Mouse (Mus musculus): ENCODE results near the gene Pkp3. TPM values are rescaled to one million over a fixed set of nuclear protein-coding genes. Genes with fewer than 3 reads are reported as not detected.
A peak's percentile ranks its signal among the peaks of the same experiment; 100 is the strongest.

The Pkp3 gene
- polyA plus RNA-seq, 1 experiment from 2014 or later: 4.5 TPM

DNA sequence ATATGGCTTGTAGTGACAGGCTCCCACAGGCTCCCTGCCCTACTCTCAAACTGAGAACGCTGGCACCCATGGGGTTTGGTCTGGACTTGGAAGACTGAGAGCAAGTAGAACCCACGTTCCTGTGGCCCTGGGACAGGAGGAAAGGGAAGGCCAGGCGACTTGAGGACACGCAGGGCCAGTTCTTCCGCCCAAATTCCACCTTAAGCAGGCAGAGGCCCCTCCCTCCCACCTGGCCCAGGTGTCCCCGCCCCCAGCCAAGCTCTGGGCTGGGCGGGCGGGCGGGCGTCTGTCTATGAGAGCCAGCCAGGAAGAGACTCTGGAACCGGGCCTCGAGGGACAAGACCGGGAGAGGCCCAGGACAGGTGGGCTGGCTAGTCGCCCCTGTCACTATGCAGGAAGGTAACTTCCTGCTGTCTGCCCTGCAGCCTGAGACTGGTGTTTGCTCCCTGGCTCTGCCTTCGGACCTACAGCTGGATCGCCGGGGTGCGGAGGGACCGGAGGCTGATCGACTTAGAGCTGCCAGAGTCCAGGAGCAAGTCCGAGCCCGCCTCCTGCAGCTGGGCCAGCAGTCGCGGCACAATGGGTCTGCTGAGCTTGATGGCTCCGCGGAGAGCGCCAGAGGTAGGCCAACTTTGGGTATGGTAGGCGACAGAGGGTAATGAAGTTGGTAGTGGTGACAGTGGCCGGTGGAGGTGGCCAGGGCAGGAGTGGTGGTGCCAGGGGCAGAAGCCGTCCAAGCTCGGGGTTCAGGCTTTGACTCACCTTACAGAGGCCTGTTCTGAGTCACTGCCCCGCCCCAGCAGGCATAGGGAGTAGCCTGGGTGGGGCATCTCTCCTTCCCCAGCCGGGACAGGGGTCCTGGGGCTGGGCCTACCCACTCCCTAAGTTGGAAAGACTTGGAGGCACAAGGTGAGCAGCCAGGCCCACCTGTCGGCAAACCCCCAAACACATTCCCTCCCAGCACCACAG lies 1.7 kb downstream of the Pkp3 start:
- Histone ChIP-seq H3K9me3 (replicated peaks) (no peaks in the 10 kb centered on the region), H3K36me3 (no peaks in the 10 kb centered on the region), H3K4me3 (0 out of 2 replicates have a peak overlapping the region, but pooled peaks have one; percentile 3), H3K4me2 (replicated peaks) (0 out of 2 replicates have a peak overlapping the region, but pooled peaks have one; percentile 19), H3K4me1 (no peaks in the 10 kb centered on the region), H3K9ac (no peak overlapping the region), H3K27ac (no peak overlapping the region), H3K27me3 (peaks cover 18% of the 10 kb centered on the region)
- no peak for ATAC-seq (ENCODE audit: low FRiP score)
- 22% methylated on average over 34 of the region's 34 CpGs for WGBS

DNA sequence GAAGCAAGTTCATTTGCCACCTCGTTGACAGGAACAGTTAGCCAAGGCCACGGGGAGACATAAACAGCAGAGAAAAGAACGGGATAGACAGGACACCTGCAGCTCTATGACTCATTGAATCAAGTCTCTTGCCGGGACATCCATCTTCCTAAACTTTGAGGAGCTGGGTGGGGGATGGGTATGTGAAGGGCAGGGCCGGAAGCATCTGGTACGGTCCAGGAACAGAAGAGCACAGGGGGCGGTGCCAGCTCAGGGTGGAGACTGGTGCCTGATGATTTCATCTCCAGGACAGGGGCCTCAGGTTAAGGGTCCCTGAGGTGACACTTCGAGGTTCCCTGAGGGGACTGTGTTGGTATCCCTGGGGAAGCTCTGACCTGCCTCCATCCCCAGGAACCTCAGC lies 9.9 kb downstream of the Pkp3 start:
- Histone ChIP-seq H3K27ac (no peak overlapping the region), H3K4me2 (replicated peaks) (no peak overlapping the region), H3K4me3 (no peak overlapping the region), H3K27me3 (peaks cover 59% of the 10 kb centered on the region), H3K9ac (no peak overlapping the region), H3K36me3 (no peaks in the 10 kb centered on the region), H3K9me3 (replicated peaks) (no peaks in the 10 kb centered on the region), H3K4me1 (peaks cover 13% of the 10 kb centered on the region)
- ATAC-seq (ENCODE audit: low FRiP score): no peak
- 39% methylated on average over 8 of the region's 8 CpGs for WGBS

DNA sequence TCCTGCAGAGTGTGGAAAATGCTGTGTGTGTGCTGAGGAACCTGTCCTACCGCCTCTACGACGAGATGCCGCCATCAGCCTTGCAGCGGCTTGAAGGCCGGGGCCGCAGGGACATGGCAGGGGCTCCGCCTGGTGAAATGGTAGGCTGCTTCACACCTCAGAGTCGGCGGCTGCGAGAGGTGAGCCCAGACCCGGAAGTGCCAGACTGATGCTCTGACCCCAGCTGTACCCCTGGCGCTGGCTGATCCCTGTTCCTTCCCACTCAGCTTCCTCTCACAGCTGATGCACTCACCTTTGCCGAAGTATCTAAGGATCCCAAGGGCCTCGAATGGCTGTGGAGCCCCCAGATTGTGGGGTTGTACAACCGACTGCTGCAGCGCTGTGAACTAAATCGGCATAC lies 10.5 kb downstream of the Pkp3 start:
- Histone ChIP-seq H3K4me3 (0 out of 2 replicates have a peak overlapping the region, but pooled peaks have one; percentile 6), H3K36me3 (no peaks in the 10 kb centered on the region), H3K4me1 (peaks cover 13% of the 10 kb centered on the region), H3K9me3 (replicated peaks) (no peaks in the 10 kb centered on the region), H3K27me3 (peaks cover 60% of the 10 kb centered on the region), H3K4me2 (replicated peaks) (peak overlapping the region; percentile 30; the same call in 1 of the 2 replicates), H3K27ac (no peak overlapping the region), H3K9ac (0 out of 2 replicates have a peak overlapping the region, but pooled peaks have one; percentile 18)
- 22% methylated on average over 15 of the region's 18 CpGs for WGBS
- no peak for ATAC-seq (ENCODE audit: low FRiP score)

DNA sequence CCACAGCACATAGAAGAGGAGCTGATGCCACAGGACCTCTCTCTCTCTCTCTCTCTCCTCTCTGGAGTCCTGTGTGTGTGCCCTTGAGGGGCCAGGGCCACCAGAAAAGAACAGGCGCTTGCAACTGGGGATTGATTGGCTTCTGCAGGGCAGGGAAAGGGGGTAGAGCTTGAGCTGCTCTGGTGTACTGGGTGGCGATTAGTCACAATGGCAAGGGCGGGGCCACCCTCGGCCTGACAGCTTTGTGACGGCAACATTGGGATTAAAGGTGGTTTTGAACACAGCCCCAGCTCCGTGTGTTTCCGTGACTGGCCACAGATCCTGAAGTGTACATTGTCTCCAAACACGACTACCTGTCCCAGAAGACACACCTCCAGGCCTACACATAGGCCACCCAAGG lies 12.2 kb downstream of the Pkp3 start:
- H3K27me3 ChIP-seq: peaks cover 63% of the 10 kb centered on the region
- H3K9me3 ChIP-seq (replicated peaks): no peaks in the 10 kb centered on the region
- no peaks in the 10 kb centered on the region for H3K36me3 ChIP-seq
- no peak overlapping the region for H3K4me3 ChIP-seq
- peaks cover 18% of the 10 kb centered on the region for H3K4me1 ChIP-seq
- ATAC-seq (ENCODE audit: low FRiP score): no peak
- 59% methylated on average over 8 of the region's 8 CpGs for WGBS
- no peak overlapping the region for H3K27ac ChIP-seq
- H3K4me2 ChIP-seq (replicated peaks): no peak overlapping the region
- H3K9ac ChIP-seq: no peak overlapping the region

DNA sequence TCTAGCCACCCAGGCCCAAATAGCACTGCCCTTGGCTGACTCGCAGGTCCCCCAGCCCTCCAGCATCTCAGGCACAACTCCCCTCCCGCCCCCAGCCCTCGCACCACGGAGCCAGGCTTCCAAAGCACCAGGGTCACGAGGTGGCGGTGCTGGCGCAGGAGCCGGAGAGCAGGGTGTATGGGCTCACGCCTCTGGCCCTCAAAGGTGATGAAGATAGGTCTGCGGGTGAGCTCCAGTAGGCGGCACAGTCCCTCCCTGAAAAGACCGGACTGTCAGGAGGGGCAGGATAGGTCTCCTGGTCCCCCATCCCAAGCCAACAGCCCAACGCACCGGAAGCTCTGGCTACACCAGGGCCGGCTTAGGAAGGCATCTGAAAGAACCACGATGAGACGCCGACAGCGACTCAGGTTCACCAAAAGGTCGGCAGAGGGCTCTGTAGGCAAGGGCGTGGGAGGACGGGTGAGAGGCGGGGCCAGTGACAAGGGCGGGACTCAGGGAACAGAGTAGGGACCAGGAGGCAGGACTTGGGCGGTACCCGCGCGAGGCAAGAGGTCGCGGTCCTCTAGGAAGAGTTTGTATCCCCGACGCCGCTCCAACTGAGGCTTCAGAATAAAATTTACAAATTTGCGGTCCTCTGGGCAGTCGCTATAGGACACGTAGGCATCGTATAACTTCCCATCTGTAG lies 14.2 kb downstream of the Pkp3 start:
- peak overlapping the region; percentile 44 for H3K4me2 ChIP-seq (replicated peaks)
- 4% methylated on average over 37 of the region's 37 CpGs for WGBS
- peak; percentile 78 for ATAC-seq (ENCODE audit: low FRiP score)
- H3K9ac ChIP-seq: peak overlapping the region; percentile 36; the same call in 1 of the 2 replicates
- no peak overlapping the region for H3K27ac ChIP-seq
- H3K36me3 ChIP-seq: no peaks in the 10 kb centered on the region
- peaks cover 73% of the 10 kb centered on the region for H3K27me3 ChIP-seq
- H3K9me3 ChIP-seq (replicated peaks): no peaks in the 10 kb centered on the region
- H3K4me3 ChIP-seq: peak overlapping the region; percentile 9
- H3K4me1 ChIP-seq: peaks cover 18% of the 10 kb centered on the region

DNA sequence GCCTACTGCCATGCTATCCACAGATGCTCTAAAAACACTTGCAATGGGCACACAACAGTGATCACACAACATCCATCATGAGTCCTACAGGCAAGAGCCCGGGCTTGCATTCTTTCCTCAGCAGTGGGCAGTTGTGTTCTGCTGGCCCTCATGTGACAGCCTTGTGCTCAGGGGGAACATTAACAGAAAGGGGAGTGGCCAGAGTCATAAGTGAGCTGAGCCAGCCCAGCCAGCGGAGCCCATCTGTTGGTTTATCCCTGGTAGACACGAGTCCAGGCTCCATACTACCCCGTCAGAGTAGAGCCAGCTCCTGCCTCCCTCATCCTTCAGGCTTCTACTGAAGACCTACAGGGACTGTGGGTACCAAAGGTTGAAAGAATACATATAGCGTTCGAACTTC lies 15.9 kb downstream of the Pkp3 start:
- peaks cover 12% of the 10 kb centered on the region for H3K4me1 ChIP-seq

DNA sequence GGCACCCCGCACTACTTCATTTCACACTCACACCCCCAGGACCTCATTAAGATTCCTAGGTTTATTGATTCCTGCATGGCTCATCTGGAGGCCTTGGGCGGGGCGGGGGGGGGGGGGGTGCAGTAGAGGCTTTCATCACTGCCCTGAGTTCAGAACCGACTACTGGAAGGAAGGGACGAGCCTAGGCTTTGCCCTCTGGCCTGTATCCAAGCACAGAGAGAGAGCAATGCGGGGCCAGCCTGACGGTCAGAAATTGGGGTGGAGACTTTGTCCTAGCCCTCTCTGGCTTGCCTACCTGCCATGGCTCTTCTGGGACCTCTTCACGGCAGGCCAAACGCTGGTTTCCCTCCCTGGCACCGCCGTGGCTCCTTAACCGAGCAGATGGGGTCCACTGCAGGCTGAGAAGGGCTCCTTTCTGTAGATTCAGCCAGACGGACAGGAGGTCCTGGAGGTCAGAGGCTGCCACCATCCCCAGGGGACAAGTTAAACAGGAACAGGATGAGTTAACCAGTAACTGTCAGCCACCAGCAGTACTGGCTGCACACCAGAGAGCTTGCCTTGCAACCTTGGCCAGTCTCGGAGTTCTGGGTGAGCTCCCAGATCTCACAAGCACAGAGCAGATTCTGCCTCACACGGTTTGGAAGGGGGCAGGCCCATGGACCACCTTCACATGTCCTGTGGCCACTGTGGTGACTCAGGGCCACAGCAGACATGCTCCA lies 16.6 kb downstream of the Pkp3 start:
- peaks cover 70% of the 10 kb centered on the region for H3K27me3 ChIP-seq
- no peaks in the 10 kb centered on the region for H3K36me3 ChIP-seq
- no peak for ATAC-seq (ENCODE audit: low FRiP score)
- H3K4me2 ChIP-seq (replicated peaks): no peak overlapping the region
- H3K4me3 ChIP-seq: no peak overlapping the region
- 52% methylated on average over 15 of the region's 15 CpGs for WGBS
- H3K27ac ChIP-seq: 0 out of 2 replicates have a peak overlapping the region, but pooled peaks have one; percentile 23
- no peak overlapping the region for H3K9ac ChIP-seq
- H3K9me3 ChIP-seq (replicated peaks): no peaks in the 10 kb centered on the region
- peaks cover 15% of the 10 kb centered on the region for H3K4me1 ChIP-seq

More for the DNA sequence above, 15.9 kb downstream of the Pkp3 start:
- 82% methylated on average over 6 of the region's 6 CpGs for WGBS
- Histone ChIP-seq H3K27me3 (peaks cover 70% of the 10 kb centered on the region), H3K36me3 (no peaks in the 10 kb centered on the region), H3K4me2 (replicated peaks) (no peak overlapping the region), H3K4me3 (no peak overlapping the region), H3K9ac (no peak overlapping the region), H3K27ac (no peak overlapping the region), H3K9me3 (replicated peaks) (no peaks in the 10 kb centered on the region)
- no peak for ATAC-seq (ENCODE audit: low FRiP score)

DNA sequence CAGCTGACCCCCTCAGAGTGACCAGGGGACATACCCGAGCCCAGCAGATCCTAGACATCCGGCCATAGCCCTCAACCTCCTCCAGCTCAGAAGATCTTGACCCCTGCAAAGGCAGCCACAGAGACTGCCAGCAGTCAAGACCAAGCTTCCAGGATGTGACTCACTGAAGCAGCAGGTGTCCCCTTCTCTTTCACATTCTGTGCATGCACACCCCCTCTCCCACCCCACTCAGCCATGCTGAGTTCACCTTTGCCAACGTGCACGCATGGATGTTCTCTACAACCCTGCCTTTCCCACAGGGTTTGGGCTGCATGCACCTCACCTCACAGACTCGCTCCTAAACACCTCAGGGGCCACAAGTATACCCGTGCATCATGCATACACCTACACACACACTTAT lies 18.0 kb downstream of the Pkp3 start:
- H3K9ac ChIP-seq: no peak overlapping the region
- H3K4me1 ChIP-seq: peaks cover 23% of the 10 kb centered on the region
- H3K4me3 ChIP-seq: no peak overlapping the region
- H3K27me3 ChIP-seq: peaks cover 70% of the 10 kb centered on the region
- ATAC-seq (ENCODE audit: low FRiP score): no peak
- no peak overlapping the region for H3K4me2 ChIP-seq (replicated peaks)
- WGBS: 86% methylated on average over 6 of the region's 6 CpGs
- no peaks in the 10 kb centered on the region for H3K9me3 ChIP-seq (replicated peaks)
- H3K27ac ChIP-seq: no peak overlapping the region
- no peaks in the 10 kb centered on the region for H3K36me3 ChIP-seq

DNA sequence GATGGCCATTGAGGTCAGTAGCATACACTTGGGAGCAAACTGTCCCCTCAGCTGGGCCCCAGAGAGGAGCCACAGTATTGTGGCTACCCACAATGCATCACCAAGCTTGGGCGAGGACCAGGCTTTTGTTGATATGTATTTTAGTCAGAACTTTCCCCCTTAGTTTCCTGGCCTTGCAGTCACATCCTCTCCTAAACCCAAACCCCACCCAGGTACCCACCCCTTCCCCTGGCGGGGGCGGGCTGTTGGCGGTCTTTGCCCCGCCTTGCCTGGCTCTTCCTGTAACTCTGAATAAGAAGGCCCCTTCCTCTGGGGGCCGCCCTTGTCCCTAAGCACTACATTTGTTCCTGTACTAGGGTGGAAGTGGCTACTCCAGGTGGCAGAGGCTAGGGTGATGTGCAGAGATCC lies 18.6 kb downstream of the Pkp3 start:
- Histone ChIP-seq H3K9ac (no peak overlapping the region), H3K36me3 (no peaks in the 10 kb centered on the region), H3K9me3 (replicated peaks) (no peaks in the 10 kb centered on the region), H3K27ac (no peak overlapping the region), H3K27me3 (peaks cover 70% of the 10 kb centered on the region), H3K4me3 (no peak overlapping the region), H3K4me2 (replicated peaks) (no peak overlapping the region), H3K4me1 (peaks cover 23% of the 10 kb centered on the region)
- no peak for ATAC-seq (ENCODE audit: low FRiP score)
- WGBS: 39% methylated on average over 6 of the region's 6 CpGs

DNA sequence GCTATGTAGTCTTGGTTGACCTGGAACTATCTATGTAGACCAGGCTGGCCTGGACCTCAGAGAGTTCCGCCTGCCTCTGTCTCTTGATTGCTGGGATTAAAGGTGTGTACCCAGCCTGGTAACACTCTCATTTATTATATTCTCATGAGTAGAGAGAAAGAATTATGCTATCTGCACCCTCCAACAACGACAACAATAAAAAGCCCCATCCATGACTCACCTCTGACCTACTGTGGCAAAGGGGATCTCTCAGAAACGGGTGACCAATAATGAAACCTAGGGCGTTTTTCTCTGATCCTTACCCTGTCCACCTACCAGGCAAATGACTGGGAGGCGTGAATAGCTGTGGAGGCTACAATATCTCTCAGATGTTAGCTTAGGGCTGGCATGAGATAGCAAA lies 19.2 kb downstream of the Pkp3 start:
- Histone ChIP-seq H3K9me3 (replicated peaks) (no peaks in the 10 kb centered on the region), H3K4me3 (no peak overlapping the region), H3K27ac (no peak overlapping the region), H3K4me2 (replicated peaks) (no peak overlapping the region), H3K27me3 (peaks cover 70% of the 10 kb centered on the region), H3K4me1 (peaks cover 20% of the 10 kb centered on the region), H3K9ac (no peak overlapping the region), H3K36me3 (no peaks in the 10 kb centered on the region)
- WGBS: 81% methylated on average over 5 of the region's 5 CpGs
- no peak for ATAC-seq (ENCODE audit: low FRiP score)

DNA sequence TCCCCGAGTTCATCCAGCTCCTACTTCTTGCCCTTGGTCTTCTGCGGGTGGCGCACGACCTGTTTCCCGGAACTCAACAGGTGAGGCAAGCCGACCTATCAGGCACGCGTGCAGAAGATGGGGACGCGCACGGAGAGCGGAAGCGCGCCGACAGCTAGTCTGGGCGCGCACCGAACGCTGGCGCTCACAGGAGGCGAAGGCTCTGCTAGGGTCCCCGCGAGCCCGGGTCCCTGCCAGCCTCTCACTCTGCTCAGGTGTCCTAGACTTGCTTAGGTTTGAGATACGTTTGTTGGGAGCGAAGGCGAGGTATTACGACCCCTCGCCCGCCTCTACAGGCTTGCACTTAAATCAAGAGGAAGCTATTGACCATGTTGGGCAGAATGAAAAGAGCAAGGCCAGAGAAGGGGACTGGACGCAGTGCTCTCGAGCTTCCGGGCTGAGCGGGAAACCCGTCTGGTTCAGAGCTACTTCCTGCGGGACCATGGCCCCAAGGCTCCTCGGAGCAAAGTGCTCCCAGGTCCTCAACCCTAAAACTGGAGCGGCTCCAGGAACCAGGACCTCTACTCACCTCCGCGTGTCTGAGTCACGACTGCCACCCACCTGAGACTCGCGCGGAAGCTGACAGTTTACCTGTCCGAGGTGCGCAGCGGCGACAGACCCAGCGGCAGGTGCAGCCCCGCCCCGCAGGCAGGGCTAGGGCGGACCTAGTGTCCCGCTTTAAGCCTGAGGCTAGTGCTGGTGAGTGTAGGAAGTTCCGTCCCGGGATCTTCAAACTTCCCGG lies 22.1 kb downstream of the Pkp3 start, which contains the start of gene Sigirr:
Sigirr (minus strand) TSS at position 662 of the 781 bp plus-strand sequence.
- H3K4me2 ChIP-seq (replicated peaks): peak within 1 kb of the TSS; percentile 68
- peaks cover 11% of the 10 kb centered on the region for H3K4me1 ChIP-seq
- peak within 1 kb of the TSS; percentile 35 for H3K4me3 ChIP-seq
- 1% methylated on average over 56 of the region's 56 CpGs for WGBS
- peaks cover 67% of the 10 kb centered on the region for H3K27me3 ChIP-seq
- no peak within 1 kb of the TSS for H3K27ac ChIP-seq
- ATAC-seq (ENCODE audit: low FRiP score): no peak
- H3K9ac ChIP-seq: 0 out of 2 replicates have a peak within 1 kb of the TSS, but pooled peaks have one; percentile 18
- no peaks in the 10 kb centered on the region for H3K36me3 ChIP-seq
- no peaks in the 10 kb centered on the region for H3K9me3 ChIP-seq (replicated peaks)

Measured in hindbrain, embryonic 12.5 days (tissue).